Mouse (Mus musculus): ENCODE results near the gene Abhd12.

GRCm38 (mm10) chr2:150874508-150874907 is 30.0 kb downstream of the Abhd12 start:
- TF ChIP-seq CTCF (IDR thresholded peaks at IDR 0.05; ENCODE audit: insufficient read depth, low read depth, low read length): no peak
- no peak for TF ChIP-seq POLR2A (IDR thresholded peaks at IDR 0.05; ENCODE audit: insufficient read depth, low read depth, low read length)
